Mouse (Mus musculus) midbrain, embryonic 13.5 days (tissue): ENCODE results near the gene Uhrf2. TPM values are rescaled to one million over a fixed set of nuclear protein-coding genes. Genes with fewer than 3 reads are reported as not detected.

Experiments
- polyA plus RNA-seq: library from polyadenylated mRNA; unstranded; fragments of >200 nt; fragmentation: Nextera tagmentation; extraction: Ambion mirVana; gene quantifications from 2 replicates; pipeline ENCODE4 v1.2.1, GENCODE M21; 2015

Uhrf2 gene
- polyA plus RNA-seq, 1 experiment from 2014 or later: 70.6 TPM

Other genes starting within 250 kb of the Uhrf2 start
- gene 9930021J03Rik, start 224.5 kb upstream of the Uhrf2 start, polyA plus RNA-seq: 7.6 and 7.7 TPM in 2 replicates
- gene Ranbp6, start 217.5 kb upstream of the Uhrf2 start, polyA plus RNA-seq: 46.4 and 50.1 TPM in 2 replicates
- 0.22 and 0.68 TPM in 2 replicates for gene Il33, start 105.4 kb upstream of the Uhrf2 start, polyA plus RNA-seq
- gene Trpd52l3, start 26.7 kb upstream of the Uhrf2 start, polyA plus RNA-seq: not detected in 2 replicates
- 10.6 and 11.4 TPM in 2 replicates for gene Gldc, start 144.9 kb downstream of the Uhrf2 start, polyA plus RNA-seq
- not detected in 2 replicates for gene Mbl2, start 202.4 kb downstream of the Uhrf2 start, polyA plus RNA-seq